Mouse (Mus musculus) lung, postnatal 0 days (tissue): ENCODE results near the gene Slc46a1. TPM values are rescaled to one million over a fixed set of nuclear protein-coding genes. Genes with fewer than 3 reads are reported as not detected.

Experiments used
- ATAC-seq: fragments of 200-750 bp; cut with Nextera tagmentation; 2 replicates; pipeline ENCODE4 v1.8.0; 2017; ENCODE audit warnings: moderate library complexity
- DNase-seq: peaks from one replicate; pipeline ENCODE4 v3.0.0-alpha.2; 2016; ENCODE audit warnings: low spot score
- H3K27ac ChIP-seq: fragments of 300-500 bp; sonication (generic); 2 replicates; pipeline ENCODE4 v1.5.1; 2014; ENCODE audit warnings: antibody characterized with exemption, mild to moderate bottlenecking, low read length, mixed read lengths
- H3K27me3 ChIP-seq: fragments of 300-500 bp; sonication (generic); replicated peaks from 2 replicates; pipeline ENCODE4 v1.6.1; 2014; ENCODE audit warnings: low read length, mixed read lengths; ENCODE audit not compliant: insufficient read depth
- H3K36me3 ChIP-seq: fragments of 300-500 bp; sonication (generic); 2 replicates; pipeline ENCODE4 v1.6.1; 2014; ENCODE audit warnings: low read length, mixed read lengths; ENCODE audit not compliant: insufficient read depth
- H3K4me1 ChIP-seq: fragments of 300-500 bp; sonication (generic); 2 replicates; pipeline ENCODE4 v1.6.1; 2014; ENCODE audit warnings: antibody characterized with exemption, low read depth, low read length, mixed read lengths; ENCODE audit not compliant: insufficient read depth
- H3K4me2 ChIP-seq: fragments of 300-500 bp; sonication (generic); replicated peaks from 2 replicates; pipeline ENCODE4 v1.6.1; 2014; ENCODE audit warnings: low read depth, mild to moderate bottlenecking, low read length, moderate library complexity, mixed read lengths
- H3K4me3 ChIP-seq: fragments of 300-500 bp; sonication (generic); 2 replicates; pipeline ENCODE4 v1.5.1; 2014; ENCODE audit warnings: low read depth, low read length
- H3K9ac ChIP-seq: fragments of 300-500 bp; sonication (generic); replicated peaks from 2 replicates; pipeline ENCODE4 v1.6.1; 2014; ENCODE audit warnings: low read depth, mild to moderate bottlenecking
- H3K9me3 ChIP-seq: fragments of 300-500 bp; sonication (generic); 2 replicates; pipeline ENCODE4 v1.6.1; 2016; ENCODE audit warnings: low read length, mixed read lengths
- CTCF ChIP-seq: IDR thresholded peaks from 2 replicates; pipeline ENCODE4 v1.5.1; 2016; ENCODE audit warnings: antibody characterized with exemption, mild to moderate bottlenecking
- EP300 ChIP-seq: IDR thresholded peaks from 2 replicates; pipeline ENCODE4 v1.6.1; 2016; ENCODE audit warnings: antibody characterized with exemption, mild to moderate bottlenecking, control low read depth
- WGBS: fragments of 180-500 bp; shearing (Covaris S2); extraction: QIAGEN DNeasy Blood & Tissue Kit; methylation state at CpG from one replicate; pipeline ENCODE4 v1.1.7; 2014; 5-methylcytosine and 5-hydroxymethylcytosine counted together
- polyA plus RNA-seq: library from polyadenylated mRNA; unstranded; fragments of >200 nt; fragmentation: Nextera tagmentation; extraction: Ambion mirVana; gene quantifications from 2 replicates; pipeline ENCODE4 v1.2.1, GENCODE M21; 2015

Gene Slc46a1
- polyA plus RNA-seq, 1 experiment from 2014 or later: 10.6 TPM

- DNase-seq: peak; percentile 87
- peak overlapping the region; percentile 38; the same call in 1 of the 2 replicates for H3K27ac ChIP-seq
Observed at GRCm38 (mm10) chr11:78435776-78436349, 29.6 kb upstream of the Slc46a1 start.

GRCm38 (mm10) chr11:78437182-78437581 lies 28.3 kb upstream of the Slc46a1 start:
- DNase-seq (peak; percentile 61), ATAC-seq (peak; percentile 62)
- H3K9ac ChIP-seq: no peak overlapping the region
- no peaks in the 10 kb centered on the region for H3K27me3 ChIP-seq
- no peak overlapping the region for H3K4me2 ChIP-seq
- TF ChIP-seq EP300 (0 out of 2 replicates have a peak, but pooled peaks have one; percentile 28), CTCF (no peak)
- WGBS: 67% methylated on average over 7 of the region's 7 CpGs
- H3K36me3 ChIP-seq: no peaks in the 10 kb centered on the region
- no peak overlapping the region for H3K27ac ChIP-seq
- H3K9me3 ChIP-seq: no peaks in the 10 kb centered on the region
- no peaks in the 10 kb centered on the region for H3K4me1 ChIP-seq
- H3K4me3 ChIP-seq: no peak overlapping the region

More at GRCm38 (mm10) chr11:78435776-78436349, 29.6 kb upstream of the Slc46a1 start:
- no peaks in the 10 kb centered on the region for H3K4me1 ChIP-seq
- H3K4me3 ChIP-seq: no peak overlapping the region
- TF ChIP-seq CTCF (peak; percentile 75), EP300 (no peak)
- H3K4me2 ChIP-seq: no peak overlapping the region
- no peaks in the 10 kb centered on the region for H3K27me3 ChIP-seq
- WGBS: 6% methylated on average over 19 of the region's 19 CpGs
- H3K36me3 ChIP-seq: no peaks in the 10 kb centered on the region
- H3K9ac ChIP-seq: no peak overlapping the region
- H3K9me3 ChIP-seq: no peaks in the 10 kb centered on the region
- ATAC-seq: peak; percentile 92

- Histone ChIP-seq H3K27ac (no peak overlapping the region), H3K4me1 (no peaks in the 10 kb centered on the region), H3K4me3 (no peak overlapping the region), H3K4me2 (no peak overlapping the region), H3K36me3 (no peaks in the 10 kb centered on the region), H3K9ac (no peak overlapping the region), H3K27me3 (no peaks in the 10 kb centered on the region), H3K9me3 (no peaks in the 10 kb centered on the region)
- DNase-seq (no peak), ATAC-seq (no peak)
- no peak for TF ChIP-seq EP300
- no peak for TF ChIP-seq CTCF
- 68% methylated on average over 3 of the region's 3 CpGs for WGBS
Observed at GRCm38 (mm10) chr11:78438399-78438930, 27.0 kb upstream of the Slc46a1 start.

GRCm38 (mm10) chr11:78443115-78443514 lies 22.4 kb upstream of the Slc46a1 start:
- peak; percentile 55 for ATAC-seq

GRCm38 (mm10) chr11:78447168-78447567 lies 18.3 kb upstream of the Slc46a1 start:
- Histone ChIP-seq H3K4me2 (no peak overlapping the region), H3K27me3 (no peaks in the 10 kb centered on the region), H3K36me3 (no peaks in the 10 kb centered on the region), H3K27ac (no peak overlapping the region), H3K9me3 (no peaks in the 10 kb centered on the region), H3K4me1 (no peaks in the 10 kb centered on the region), H3K9ac (no peak overlapping the region), H3K4me3 (no peak overlapping the region)
- WGBS: 84% methylated on average over 3 of the region's 3 CpGs
- ATAC-seq: no peak
- no peak for TF ChIP-seq EP300
- no peak for TF ChIP-seq CTCF
- no peak for DNase-seq

More at GRCm38 (mm10) chr11:78443115-78443514, 22.4 kb upstream of the Slc46a1 start:
- no peaks in the 10 kb centered on the region for H3K36me3 ChIP-seq
- H3K4me3 ChIP-seq: no peak overlapping the region
- no peaks in the 10 kb centered on the region for H3K27me3 ChIP-seq
- TF ChIP-seq EP300 (no peak), CTCF (no peak)
- peak; percentile 26 for DNase-seq
- 65% methylated on average over 5 of the region's 5 CpGs for WGBS
- no peak overlapping the region for H3K27ac ChIP-seq
- no peaks in the 10 kb centered on the region for H3K4me1 ChIP-seq
- H3K9ac ChIP-seq: no peak overlapping the region
- H3K4me2 ChIP-seq: no peak overlapping the region
- H3K9me3 ChIP-seq: no peaks in the 10 kb centered on the region

- Histone ChIP-seq H3K4me1 (no peaks in the 10 kb centered on the region), H3K27me3 (no peaks in the 10 kb centered on the region), H3K27ac (no peak overlapping the region), H3K36me3 (no peaks in the 10 kb centered on the region), H3K4me3 (no peak overlapping the region), H3K9me3 (no peaks in the 10 kb centered on the region), H3K4me2 (no peak overlapping the region), H3K9ac (no peak overlapping the region)
- WGBS: 85% methylated on average over 1 of the region's 1 CpGs
- DNase-seq (no peak), ATAC-seq (no peak)
- TF ChIP-seq EP300 (no peak), CTCF (no peak)
Observed at GRCm38 (mm10) chr11:78448242-78448641, 17.3 kb upstream of the Slc46a1 start.
